Mouse (Mus musculus): Measurements from ENCODE around the gene Smad6. TPM values are rescaled to one million over a fixed set of nuclear protein-coding genes. Genes with fewer than 3 reads are reported as not detected.

The Smad6 gene
- polyA plus RNA-seq, 1 experiment: 3.1 TPM

GRCm38 (mm10) chr9:64022562-64023366 lies 905 bp upstream of the Smad6 start:
- peak; percentile 59 to 77 for DNase-seq (ENCODE audit: extremely low spot score in 1 of 2, low spot score in 1 of 2)

GRCm38 (mm10) chr9:64021319-64021850 lies 474 bp downstream of the Smad6 start:
- DNase-seq (ENCODE audit: extremely low spot score in 1 of 2, low spot score in 1 of 2): no peak

- DNase-seq (ENCODE audit: extremely low spot score in 1 of 2, low spot score in 1 of 2): no peak
These were observed 1.1 kb downstream of the Smad6 start for GRCm38 (mm10) chr9:64020606-64021318.

DNA sequence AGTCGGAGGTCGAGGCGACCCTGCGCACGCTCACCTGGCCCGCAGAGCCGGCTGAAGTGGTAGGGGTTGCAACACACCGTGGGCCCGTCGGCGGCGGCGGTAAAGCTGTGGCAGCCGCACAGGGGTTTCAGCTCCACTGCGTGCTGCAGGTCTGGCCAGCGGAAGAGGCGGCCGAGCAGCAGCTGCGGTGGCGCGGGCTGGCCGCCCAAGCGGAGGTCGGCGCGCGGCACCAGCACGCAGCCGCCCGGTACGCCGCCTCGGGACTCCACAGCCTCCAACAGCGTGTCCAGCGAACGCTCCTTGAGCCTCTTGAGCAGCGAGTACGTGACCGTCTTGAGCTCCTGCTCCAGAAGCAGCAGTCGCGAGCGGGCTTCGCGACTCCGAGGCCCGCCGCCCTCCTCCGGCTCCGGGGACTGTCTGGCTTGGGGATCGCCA lies 1.7 kb downstream of the Smad6 start:
- no peak for DNase-seq (ENCODE audit: extremely low spot score in 1 of 2, low spot score in 1 of 2)

GRCm38 (mm10) chr9:64019036-64019886 lies 2.6 kb downstream of the Smad6 start:
- no peak for DNase-seq (ENCODE audit: extremely low spot score in 1 of 2, low spot score in 1 of 2)

DNA sequence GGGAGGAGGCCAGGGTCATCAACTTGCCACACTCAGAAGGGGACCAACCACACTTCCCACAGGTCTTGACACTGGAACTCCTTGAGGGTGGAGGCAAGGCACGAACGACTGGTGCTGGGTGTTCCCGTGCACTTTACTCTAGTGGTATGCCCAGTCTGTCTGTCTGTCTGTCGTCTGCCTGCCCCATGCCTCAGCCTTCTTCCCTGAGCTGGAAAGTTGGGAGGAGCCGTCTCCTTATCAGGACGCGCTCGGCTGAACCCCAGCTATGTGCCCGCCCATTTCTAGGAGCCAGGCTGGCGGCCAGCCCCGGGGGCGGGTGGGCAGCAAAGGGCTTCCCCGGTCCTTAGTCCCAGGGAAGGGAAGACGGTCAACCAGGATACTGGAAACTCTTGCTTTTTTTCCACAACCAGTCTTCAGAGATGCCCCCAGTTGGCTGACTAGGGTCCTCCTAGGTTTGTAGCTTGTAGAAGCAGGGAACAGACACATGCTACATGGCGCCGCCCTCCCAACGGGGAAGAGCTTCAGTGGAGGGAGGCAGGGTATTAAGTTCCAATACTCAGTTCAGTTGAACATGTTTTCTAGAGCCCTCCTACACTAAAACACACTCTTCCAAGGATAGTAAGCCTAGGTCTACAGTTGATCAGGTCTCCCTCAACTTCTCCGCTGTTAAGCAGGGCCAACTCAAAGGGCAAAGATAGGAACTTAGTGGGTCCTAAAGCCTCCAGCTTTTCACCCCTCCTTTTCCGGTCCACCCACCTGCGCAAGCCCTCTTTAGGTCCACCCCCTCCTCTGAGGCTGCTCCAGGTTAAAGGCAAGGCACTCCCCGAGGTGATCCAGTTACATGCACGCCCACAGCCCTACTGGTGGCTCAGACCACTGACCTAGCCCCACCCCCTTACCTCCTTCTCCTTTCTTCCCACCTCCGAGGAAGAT lies 3.7 kb downstream of the Smad6 start:
- DNase-seq (ENCODE audit: extremely low spot score in 1 of 2, low spot score in 1 of 2): no peak

DNA sequence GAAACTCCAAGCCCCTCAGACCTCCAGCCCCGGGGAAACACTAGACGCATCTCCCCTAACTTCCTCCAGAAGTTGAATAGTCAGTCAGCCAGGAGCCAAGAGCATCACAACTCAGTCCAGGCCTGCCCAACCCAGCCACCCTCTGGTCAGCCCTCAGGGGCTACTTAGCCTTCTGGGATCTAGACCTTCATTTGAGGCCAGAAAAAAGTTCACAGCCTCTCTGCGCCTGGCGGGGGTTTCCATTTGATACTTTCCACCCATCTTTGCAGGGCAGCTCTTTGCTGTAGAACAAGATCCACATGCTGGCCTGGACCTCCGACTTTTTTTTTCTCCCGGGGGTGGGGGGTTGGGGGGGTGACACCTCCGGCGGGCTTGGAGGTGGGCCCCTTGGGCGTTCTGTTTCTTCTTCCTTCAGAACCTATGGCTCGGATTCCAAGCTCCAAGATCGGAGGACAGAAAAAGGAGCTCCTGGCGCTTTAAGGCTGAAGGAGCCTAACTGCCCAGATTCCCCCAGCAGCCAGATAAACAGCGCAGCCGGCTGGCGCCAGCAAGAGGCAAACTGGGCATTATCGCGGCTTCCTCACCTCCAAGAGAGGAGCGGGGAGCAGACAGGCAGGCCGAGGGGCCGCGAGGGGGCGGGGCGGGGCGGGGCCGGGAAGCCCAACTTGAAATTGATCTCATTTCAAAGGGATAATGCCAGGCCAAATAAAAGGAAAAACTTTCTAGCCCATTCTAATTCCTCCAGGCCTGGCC lies 5.0 kb downstream of the Smad6 start:
- DNase-seq (ENCODE audit: extremely low spot score in 1 of 2, low spot score in 1 of 2): peak in 1 of 2 experiments; percentile 24

DNA sequence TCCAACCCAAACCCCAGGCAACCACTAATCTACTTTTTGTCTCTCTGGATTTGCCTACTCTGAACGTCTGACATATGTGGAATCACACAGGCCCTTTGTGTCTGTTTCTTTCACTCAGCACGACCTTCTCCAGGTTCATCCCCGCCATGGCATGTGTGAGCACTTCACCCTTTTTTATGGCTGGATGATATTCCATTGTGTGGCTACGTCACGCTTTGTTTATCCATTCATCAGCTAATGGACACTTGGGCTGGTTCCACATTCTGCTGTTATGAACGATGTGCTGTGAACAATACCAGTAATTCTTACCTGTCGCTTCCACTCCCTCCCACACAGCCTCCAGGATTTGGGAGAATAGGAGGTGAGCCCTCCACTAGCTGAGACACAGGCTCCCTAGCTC lies 5.8 kb downstream of the Smad6 start:
- DNase-seq (ENCODE audit: extremely low spot score in 1 of 2, low spot score in 1 of 2): no peak

DNA sequence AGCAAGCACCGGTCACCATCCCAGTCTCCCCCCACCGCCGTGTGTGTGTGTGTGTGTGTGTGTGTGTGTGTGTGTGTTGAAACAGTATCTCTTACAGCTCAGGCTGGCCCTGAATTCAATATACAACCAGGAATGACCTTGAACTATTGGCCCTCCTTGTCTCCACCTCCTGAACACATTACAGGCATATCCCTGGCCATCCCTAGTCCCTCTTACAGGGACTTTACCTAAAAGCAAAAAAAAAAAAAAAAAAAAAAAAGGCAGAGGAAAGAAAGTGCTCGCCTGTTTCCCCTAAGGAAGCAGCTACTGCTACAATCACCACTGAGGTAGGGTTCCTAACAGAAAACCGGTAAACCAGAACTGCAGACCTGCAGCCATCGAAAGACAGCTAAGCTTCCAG lies 7.1 kb downstream of the Smad6 start:
- DNase-seq (ENCODE audit: extremely low spot score in 1 of 2, low spot score in 1 of 2): no peak

- no peak for DNase-seq (ENCODE audit: extremely low spot score in 1 of 2, low spot score in 1 of 2)
These were observed 10.5 kb downstream of the Smad6 start for GRCm38 (mm10) chr9:64011356-64011755.

GRCm38 (mm10) chr9:64002981-64003380 lies 18.9 kb downstream of the Smad6 start:
- no peak for DNase-seq (ENCODE audit: extremely low spot score in 1 of 2, low spot score in 1 of 2)

DNA sequence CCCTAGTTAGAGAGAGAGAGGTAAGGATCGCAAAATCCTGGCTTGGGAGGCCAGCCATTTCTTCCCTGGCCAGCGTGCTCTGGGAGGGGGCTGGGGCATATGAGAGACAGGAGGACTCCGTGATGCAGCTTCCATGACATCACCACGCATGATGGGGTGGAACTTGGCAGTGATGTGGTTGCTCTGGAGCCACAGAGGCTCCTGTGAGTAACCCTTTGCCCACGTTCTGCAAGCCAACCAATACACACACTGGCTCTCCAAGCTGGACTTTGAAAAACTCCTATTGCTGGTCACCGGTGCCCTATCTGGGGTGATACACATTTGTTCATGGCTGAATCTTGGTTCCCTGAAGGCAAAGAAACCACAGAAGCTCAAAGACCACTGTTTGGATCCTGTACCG lies 20.8 kb downstream of the Smad6 start:
- DNase-seq (ENCODE audit: extremely low spot score in 1 of 2, low spot score in 1 of 2): no peak

- no peak for DNase-seq (ENCODE audit: extremely low spot score in 1 of 2, low spot score in 1 of 2)
These were observed 21.8 kb downstream of the Smad6 start for GRCm38 (mm10) chr9:64000085-64000484.

- DNase-seq (ENCODE audit: extremely low spot score in 1 of 2, low spot score in 1 of 2): no peak
These were observed 22.7 kb downstream of the Smad6 start for GRCm38 (mm10) chr9:63999194-63999593.

DNA sequence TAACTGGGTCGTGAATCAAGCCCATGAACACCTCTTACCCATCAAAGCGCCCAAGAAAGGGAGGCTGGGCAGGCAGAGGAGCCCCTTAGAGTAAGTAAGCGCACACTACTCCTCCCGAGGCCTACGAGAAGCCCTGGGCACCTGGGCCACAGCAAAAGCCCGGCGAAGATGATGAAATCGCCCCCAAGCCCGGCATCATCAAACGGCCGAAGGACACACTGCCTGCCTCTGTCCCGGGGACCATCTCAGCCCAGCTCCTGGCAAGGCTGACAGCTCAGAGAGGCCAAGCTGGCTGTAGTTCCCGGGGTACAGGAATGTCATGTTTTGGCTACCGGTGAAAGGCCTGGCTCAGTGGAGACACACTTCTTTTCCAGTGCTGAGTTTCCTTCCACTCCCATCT lies 23.8 kb downstream of the Smad6 start:
- DNase-seq (ENCODE audit: extremely low spot score in 1 of 2, low spot score in 1 of 2): no peak

DNA sequence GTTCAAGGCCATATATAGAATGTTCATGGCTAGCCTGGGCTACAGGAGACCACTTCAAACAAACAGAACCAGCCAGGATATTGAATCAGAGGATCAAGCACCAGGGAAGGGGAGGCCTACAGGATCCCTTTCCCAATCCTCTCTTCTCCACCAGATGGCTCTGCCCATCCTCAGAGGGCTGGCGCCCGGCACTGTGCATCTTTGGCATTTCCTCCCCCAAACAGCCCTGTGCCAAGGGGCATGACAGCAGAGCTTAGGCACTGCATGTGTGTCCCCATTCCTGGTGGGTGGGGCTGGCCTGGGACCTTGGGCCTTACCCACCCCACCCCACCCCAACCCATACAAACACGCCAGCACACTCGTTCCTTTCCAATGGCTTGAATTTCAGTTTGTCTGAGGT lies 24.4 kb downstream of the Smad6 start:
- DNase-seq (ENCODE audit: extremely low spot score in 1 of 2, low spot score in 1 of 2): peak in 1 of 2 experiments; percentile 19

GRCm38 (mm10) chr9:63993256-63993655 lies 28.6 kb downstream of the Smad6 start:
- DNase-seq (ENCODE audit: extremely low spot score in 1 of 2, low spot score in 1 of 2): no peak

DNA sequence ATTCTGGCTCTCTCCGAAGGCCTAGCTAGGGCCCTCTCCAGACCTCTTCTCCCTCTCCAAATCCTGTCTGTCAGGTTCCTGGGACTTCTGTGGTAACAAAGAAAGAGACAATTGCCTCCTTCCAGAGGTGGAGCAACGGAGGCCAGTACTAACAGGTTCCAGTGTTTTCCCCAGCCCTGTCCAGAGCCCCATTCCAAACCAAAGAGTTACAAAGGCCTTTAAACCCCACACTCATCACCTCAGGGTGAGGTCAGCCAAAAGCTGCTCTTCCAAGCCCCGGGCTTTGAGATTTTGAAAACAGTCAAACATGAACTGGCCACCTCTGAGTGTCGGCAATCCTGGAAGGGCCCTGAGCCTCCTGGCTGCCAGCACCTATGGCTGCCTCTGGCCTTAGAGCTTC lies 29.1 kb downstream of the Smad6 start:
- DNase-seq (ENCODE audit: extremely low spot score in 1 of 2, low spot score in 1 of 2): no peak

- DNase-seq (ENCODE audit: extremely low spot score in 1 of 2, low spot score in 1 of 2): no peak
These were observed 30.7 kb downstream of the Smad6 start for GRCm38 (mm10) chr9:63991193-63991592.

Measured in frontal cortex, adult 2 months (tissue).